Mouse (Mus musculus) thymus, adult 2 months (tissue): Measurements from ENCODE around the gene Parp11. TPM values are rescaled to one million over a fixed set of nuclear protein-coding genes. Genes with fewer than 3 reads are reported as not detected.

Experiments used
- DNase-seq: peaks from one replicate; pipeline ENCODE4 v3.0.0; 2021
- H3K27ac ChIP-seq: fragments of 200-500 bp; 2 replicates; pipeline ENCODE4 v1.5.1; 2012; ENCODE audit warnings: low read length, control low read depth; ENCODE audit not compliant: control insufficient read depth, insufficient read depth
- H3K27me3 ChIP-seq: fragments of 200-500 bp; 2 replicates; pipeline ENCODE4 v1.6.1; 2012; ENCODE audit warnings: mild to moderate bottlenecking, low read length, moderate library complexity, mixed read lengths; ENCODE audit not compliant: control insufficient read depth, insufficient read depth
- H3K36me3 ChIP-seq: fragments of 200-500 bp; 2 replicates; pipeline ENCODE4 v1.6.1; 2012; ENCODE audit warnings: mild to moderate bottlenecking, low read length, moderate library complexity; ENCODE audit not compliant: control insufficient read depth, insufficient read depth
- H3K4me1 ChIP-seq: fragments of 200-500 bp; replicated peaks from 2 replicates; pipeline ENCODE4 v1.6.1; 2012; ENCODE audit warnings: low read length; ENCODE audit not compliant: control insufficient read depth, insufficient read depth
- H3K4me3 ChIP-seq: fragments of 200-500 bp; 2 replicates; pipeline ENCODE4 v1.5.1; 2012; ENCODE audit warnings: mild to moderate bottlenecking, low read length, control low read depth, moderate library complexity; ENCODE audit not compliant: control insufficient read depth, insufficient read depth
- CTCF ChIP-seq: fragments of 200-500 bp; IDR thresholded peaks from 2 replicates; pipeline ENCODE4 v1.5.1; 2012; ENCODE audit warnings: mild to moderate bottlenecking, control low read depth, low read length, moderate library complexity, borderline replicate concordance; ENCODE audit not compliant: control insufficient read depth, poor library complexity, insufficient read depth; ENCODE audit errors: extremely low read depth
- POLR2A ChIP-seq: fragments of 200-500 bp; IDR thresholded peaks from 2 replicates; pipeline ENCODE4 v1.6.1; 2012; ENCODE audit warnings: mild to moderate bottlenecking, low read length, control low read depth, moderate library complexity; ENCODE audit not compliant: control insufficient read depth, poor library complexity, insufficient read depth; ENCODE audit errors: extremely low read depth
- WGBS: fragments of 180-500 bp; shearing (Covaris S2); methylation state at CpG from one replicate; pipeline ENCODE4 v1.1.7; 2018; 5-methylcytosine and 5-hydroxymethylcytosine counted together
- polyA plus RNA-seq: library from polyadenylated mRNA; depleted of rRNA; stranded (reverse); fragments of >200 nt; gene quantifications from 2 replicates; pipeline ENCODE4 v1.2.3, GENCODE M21; 2012

The Parp11 gene
- polyA plus RNA-seq, 1 experiment = 50.7 TPM

GRCm38 (mm10) chr6:127529451-127529850 lies 82.8 kb downstream of the Parp11 start:
- Histone ChIP-seq H3K27ac (no peak overlapping the region), H3K27me3 (no peaks in the 10 kb centered on the region), H3K4me1 (no peaks in the 10 kb centered on the region), H3K4me3 (no peak overlapping the region), H3K36me3 (no peaks in the 10 kb centered on the region)
- WGBS = 50% methylated on average over 2 of the region's 2 CpGs
- TF ChIP-seq CTCF (no peak), POLR2A (no peak)
- DNase-seq = no peak

- no peak for TF ChIP-seq POLR2A
- H3K4me1 ChIP-seq = no peaks in the 10 kb centered on the region
- no peak for DNase-seq
- H3K27me3 ChIP-seq = no peaks in the 10 kb centered on the region
- H3K4me3 ChIP-seq = no peak overlapping the region
- no peak overlapping the region for H3K27ac ChIP-seq
- no peaks in the 10 kb centered on the region for H3K36me3 ChIP-seq
- 57% methylated on average over 3 of the region's 3 CpGs for WGBS
Measured at GRCm38 (mm10) chr6:127530206-127530605, 83.6 kb downstream of the Parp11 start.

GRCm38 (mm10) chr6:127531412-127532205 lies 85.0 kb downstream of the Parp11 start:
- no peak overlapping the region for H3K4me3 ChIP-seq
- H3K27ac ChIP-seq = no peak overlapping the region
- H3K27me3 ChIP-seq = no peaks in the 10 kb centered on the region
- no peaks in the 10 kb centered on the region for H3K4me1 ChIP-seq
- DNase-seq = no peak
- TF ChIP-seq POLR2A = no peak
- no peak for TF ChIP-seq CTCF
- H3K36me3 ChIP-seq = no peaks in the 10 kb centered on the region
- WGBS = 77% methylated on average over 3 of the region's 3 CpGs

GRCm38 (mm10) chr6:127532304-127532703 lies 85.7 kb downstream of the Parp11 start:
- Histone ChIP-seq H3K27me3 (no peaks in the 10 kb centered on the region), H3K27ac (no peak overlapping the region), H3K4me1 (no peaks in the 10 kb centered on the region), H3K4me3 (no peak overlapping the region), H3K36me3 (no peaks in the 10 kb centered on the region)
- no peak for DNase-seq
- no peak for TF ChIP-seq POLR2A
- no peak for TF ChIP-seq CTCF
- WGBS = 97% methylated on average over 5 of the region's 5 CpGs

GRCm38 (mm10) chr6:127533766-127534165 lies 87.1 kb downstream of the Parp11 start:
- TF ChIP-seq POLR2A = no peak
- no peak for TF ChIP-seq CTCF
- Histone ChIP-seq H3K4me1 (no peaks in the 10 kb centered on the region), H3K27me3 (no peaks in the 10 kb centered on the region), H3K4me3 (no peak overlapping the region), H3K27ac (no peak overlapping the region), H3K36me3 (no peaks in the 10 kb centered on the region)
- WGBS = 96% methylated on average over 5 of the region's 5 CpGs
- DNase-seq = no peak

GRCm38 (mm10) chr6:127537035-127537434 lies 90.4 kb downstream of the Parp11 start:
- Histone ChIP-seq H3K27ac (no peak overlapping the region), H3K4me1 (no peaks in the 10 kb centered on the region), H3K36me3 (no peaks in the 10 kb centered on the region), H3K27me3 (no peaks in the 10 kb centered on the region), H3K4me3 (no peak overlapping the region)
- DNase-seq = no peak
- 85% methylated on average over 7 of the region's 7 CpGs for WGBS
- no peak for TF ChIP-seq CTCF
- no peak for TF ChIP-seq POLR2A

- no peaks in the 10 kb centered on the region for H3K27me3 ChIP-seq
- H3K36me3 ChIP-seq = no peaks in the 10 kb centered on the region
- no peak for DNase-seq
- H3K27ac ChIP-seq = no peak overlapping the region
- H3K4me1 ChIP-seq = no peaks in the 10 kb centered on the region
- 93% methylated on average over 2 of the region's 2 CpGs for WGBS
- no peak overlapping the region for H3K4me3 ChIP-seq
- no peak for TF ChIP-seq POLR2A
- TF ChIP-seq CTCF = no peak
Measured at GRCm38 (mm10) chr6:127538118-127538517, 91.5 kb downstream of the Parp11 start.
